Mouse (Mus musculus) hindbrain, embryonic 14.5 days (tissue): ENCODE data around the gene Ccdc122. TPM values are rescaled to one million over a fixed set of nuclear protein-coding genes. Genes with fewer than 3 reads are reported as not detected.
A peak's percentile ranks its signal among the peaks of the same experiment; 100 is the strongest.
"Not testable (repeated sequence)": the region's sequence is repeated elsewhere in the genome, so short reads cannot be mapped to it uniquely, and the experiment has no call there.

Experiments
- ATAC-seq: fragments of 200-750 bp; cut with Nextera tagmentation; 2 replicates; pipeline ENCODE4 v1.8.0; 2017; ENCODE audit warnings: moderate number of reproducible peaks, mild to moderate bottlenecking, moderate TSS enrichment, moderate library complexity; ENCODE audit not compliant: low FRiP score
- DNase-seq: peaks from one replicate; pipeline ENCODE4 v3.0.0-alpha.2; 2015; ENCODE audit warnings: low spot score
- H3K27ac ChIP-seq: fragments of 300-500 bp; sonication (generic); 2 replicates; pipeline ENCODE4 v1.5.1; 2014; ENCODE audit warnings: mild to moderate bottlenecking, moderate library complexity
- H3K27me3 ChIP-seq: fragments of 300-500 bp; sonication (generic); 2 replicates; pipeline ENCODE4 v1.6.1; 2014; ENCODE audit warnings: mild to moderate bottlenecking, low read length, mixed read lengths; ENCODE audit not compliant: control insufficient read depth, insufficient read depth
- H3K36me3 ChIP-seq: fragments of 300-500 bp; sonication (generic); replicated peaks from 2 replicates; pipeline ENCODE4 v1.6.1; 2014; ENCODE audit not compliant: control insufficient read depth, insufficient read depth
- H3K4me1 ChIP-seq: fragments of 300-500 bp; sonication (generic); replicated peaks from 2 replicates; pipeline ENCODE4 v1.6.1; 2014; ENCODE audit warnings: antibody characterized with exemption, low read length, mixed read lengths; ENCODE audit not compliant: control insufficient read depth, insufficient read depth
- H3K4me2 ChIP-seq: fragments of 300-500 bp; sonication (generic); replicated peaks from 2 replicates; pipeline ENCODE4 v1.6.1; 2014; ENCODE audit warnings: mild to moderate bottlenecking, moderate library complexity
- H3K4me3 ChIP-seq: fragments of 300-500 bp; sonication (generic); replicated peaks from 2 replicates; pipeline ENCODE4 v1.5.1; 2014; ENCODE audit warnings: mild to moderate bottlenecking, low read length
- H3K9ac ChIP-seq: fragments of 300-500 bp; sonication (generic); 2 replicates; pipeline ENCODE4 v1.6.1; 2014
- H3K9me3 ChIP-seq: fragments of 300-500 bp; sonication (generic); 2 replicates; pipeline ENCODE4 v1.6.1; 2016; ENCODE audit warnings: low read length; ENCODE audit not compliant: control insufficient read depth
- WGBS: fragments of 180-500 bp; shearing (Covaris S2); extraction: QIAGEN DNeasy Blood & Tissue Kit; methylation state at CpG from one replicate; pipeline ENCODE4 v1.1.7; 2014; 5-methylcytosine and 5-hydroxymethylcytosine counted together
- polyA plus RNA-seq: library from polyadenylated mRNA; unstranded; fragments of >200 nt; fragmentation: Nextera tagmentation; extraction: Ambion mirVana; gene quantifications from 2 replicates; pipeline ENCODE4 v1.2.1, GENCODE M21; 2014

Ccdc122 gene
- 0.72 and 0.86 TPM in 2 replicates for polyA plus RNA-seq

GRCm38 (mm10) chr14:77036226-77037046, at the start of gene Ccdc122, which contains the start of gene Lacc1:
TSS of gene Ccdc122 (plus strand) at chr14:77036772.
TSS of gene Lacc1 (minus strand) at chr14:77036904.
- Histone ChIP-seq H3K27ac (no peak within 1 kb of the TSS), H3K27me3 (no peaks in the 10 kb centered on the region), H3K4me1 (peaks cover 10% of the 10 kb centered on the region; the same call in 1 of the 2 replicates), H3K9ac (peak within 1 kb of the TSS; percentile 58), H3K9me3 (no peaks in the 10 kb centered on the region), H3K4me2 (peak within 1 kb of the TSS; percentile 80), H3K4me3 (peak within 1 kb of the TSS; percentile 51), H3K36me3 (no peaks in the 10 kb centered on the region)
- under 1% methylated on average over 79 of the region's 86 CpGs for WGBS
- DNase-seq (peak; percentile 54), ATAC-seq (no peak)

GRCm38 (mm10) chr14:76990351-76990750, 46.2 kb upstream of the Ccdc122 start:
- not testable (repeated sequence) for H3K27me3 ChIP-seq, H3K4me3 ChIP-seq

GRCm38 (mm10) chr14:77004740-77005139, 31.8 kb upstream of the Ccdc122 start:
- no peak overlapping the region for H3K27ac ChIP-seq
- H3K27me3 ChIP-seq: no peaks in the 10 kb centered on the region
- no peaks in the 10 kb centered on the region for H3K36me3 ChIP-seq
- ATAC-seq: no peak
- 0 out of 2 replicates have a peak, but pooled peaks cover 6% of the 10 kb centered on the region for H3K4me1 ChIP-seq
- H3K4me2 ChIP-seq: no peak overlapping the region
- no peak overlapping the region for H3K9ac ChIP-seq
- no peaks in the 10 kb centered on the region for H3K9me3 ChIP-seq
- 67% methylated on average over 8 of the region's 8 CpGs for WGBS
- DNase-seq: no peak
- no peak overlapping the region for H3K4me3 ChIP-seq

More at GRCm38 (mm10) chr14:76990351-76990750, 46.2 kb upstream of the Ccdc122 start:
- 81% methylated on average over 2 of the region's 2 CpGs for WGBS
- not testable (repeated sequence) for H3K4me2 ChIP-seq, H3K36me3 ChIP-seq, H3K27ac ChIP-seq, H3K9me3 ChIP-seq, DNase-seq, ATAC-seq, H3K4me1 ChIP-seq, H3K9ac ChIP-seq

GRCm38 (mm10) chr14:77005566-77005965, 31.0 kb upstream of the Ccdc122 start:
- Histone ChIP-seq H3K27ac (no peak overlapping the region), H3K9ac (no peak overlapping the region), H3K4me1 (0 out of 2 replicates have a peak, but pooled peaks cover 6% of the 10 kb centered on the region), H3K4me3 (no peak overlapping the region), H3K9me3 (no peaks in the 10 kb centered on the region), H3K4me2 (no peak overlapping the region), H3K27me3 (no peaks in the 10 kb centered on the region), H3K36me3 (no peaks in the 10 kb centered on the region)
- WGBS: 62% methylated on average over 5 of the region's 5 CpGs
- DNase-seq: no peak
- no peak for ATAC-seq

GRCm38 (mm10) chr14:77008238-77008637, 28.3 kb upstream of the Ccdc122 start:
- DNase-seq: peak; percentile 79
- peak; percentile 51; the same call in 1 of the 2 replicates for ATAC-seq
- H3K27me3 ChIP-seq: no peaks in the 10 kb centered on the region
- H3K36me3 ChIP-seq: no peaks in the 10 kb centered on the region
- no peak overlapping the region for H3K4me2 ChIP-seq
- 17% methylated on average over 3 of the region's 3 CpGs for WGBS
- 0 out of 2 replicates have a peak, but pooled peaks cover 6% of the 10 kb centered on the region for H3K4me1 ChIP-seq
- H3K9me3 ChIP-seq: no peaks in the 10 kb centered on the region
- no peak overlapping the region for H3K4me3 ChIP-seq
- no peak overlapping the region for H3K27ac ChIP-seq
- no peak overlapping the region for H3K9ac ChIP-seq

- peak overlapping the region; percentile 47; the same call in 1 of the 2 replicates for H3K27ac ChIP-seq
- H3K4me1 ChIP-seq: no peaks in the 10 kb centered on the region
- H3K9me3 ChIP-seq: no peaks in the 10 kb centered on the region
- peak; percentile 77 for ATAC-seq
- H3K27me3 ChIP-seq: no peaks in the 10 kb centered on the region
- no peak overlapping the region for H3K4me3 ChIP-seq
- H3K36me3 ChIP-seq: no peaks in the 10 kb centered on the region
- DNase-seq: peak; percentile 95
- WGBS: 4% methylated on average over 3 of the region's 3 CpGs
- no peak overlapping the region for H3K9ac ChIP-seq
- no peak overlapping the region for H3K4me2 ChIP-seq
Observed at GRCm38 (mm10) chr14:77011804-77012203, 24.8 kb upstream of the Ccdc122 start.

- ATAC-seq, DNase-seq, H3K27ac ChIP-seq, H3K4me2 ChIP-seq, H3K9me3 ChIP-seq, H3K4me1 ChIP-seq, H3K36me3 ChIP-seq, H3K27me3 ChIP-seq, H3K4me3 ChIP-seq, H3K9ac ChIP-seq: not testable (repeated sequence)
- 71% methylated on average over 12 of the region's 12 CpGs for WGBS
Observed at GRCm38 (mm10) chr14:77016783-77017182, 19.8 kb upstream of the Ccdc122 start.

- H3K4me2 ChIP-seq: no peak overlapping the region
- DNase-seq (no peak), ATAC-seq (no peak)
- 89% methylated on average over 6 of the region's 6 CpGs for WGBS
- no peak overlapping the region for H3K9ac ChIP-seq
- H3K27ac ChIP-seq: no peak overlapping the region
- H3K4me3 ChIP-seq: no peak overlapping the region
- no peaks in the 10 kb centered on the region for H3K4me1 ChIP-seq
- H3K9me3 ChIP-seq: no peaks in the 10 kb centered on the region
- H3K27me3 ChIP-seq: no peaks in the 10 kb centered on the region
- H3K36me3 ChIP-seq: no peaks in the 10 kb centered on the region
Observed at GRCm38 (mm10) chr14:77017211-77017610, 19.4 kb upstream of the Ccdc122 start.

GRCm38 (mm10) chr14:77024499-77024898, 12.1 kb upstream of the Ccdc122 start:
- Histone ChIP-seq H3K27me3 (no peaks in the 10 kb centered on the region), H3K27ac (no peak overlapping the region), H3K36me3 (no peaks in the 10 kb centered on the region), H3K4me1 (no peaks in the 10 kb centered on the region), H3K9me3 (no peaks in the 10 kb centered on the region), H3K9ac (no peak overlapping the region), H3K4me3 (no peak overlapping the region), H3K4me2 (no peak overlapping the region)
- no peak for DNase-seq
- whole genome bisulfite sequencing: 90% methylated on average over 3 of the region's 3 CpGs
- ATAC-seq: no peak
